Mouse (Mus musculus): ENCODE results near the gene Tmem218. TPM values are rescaled to one million over a fixed set of nuclear protein-coding genes. Genes with fewer than 3 reads are reported as not detected.

Tmem218 gene
- polyA plus RNA-seq, 1 experiment: 7.1 TPM

DNA sequence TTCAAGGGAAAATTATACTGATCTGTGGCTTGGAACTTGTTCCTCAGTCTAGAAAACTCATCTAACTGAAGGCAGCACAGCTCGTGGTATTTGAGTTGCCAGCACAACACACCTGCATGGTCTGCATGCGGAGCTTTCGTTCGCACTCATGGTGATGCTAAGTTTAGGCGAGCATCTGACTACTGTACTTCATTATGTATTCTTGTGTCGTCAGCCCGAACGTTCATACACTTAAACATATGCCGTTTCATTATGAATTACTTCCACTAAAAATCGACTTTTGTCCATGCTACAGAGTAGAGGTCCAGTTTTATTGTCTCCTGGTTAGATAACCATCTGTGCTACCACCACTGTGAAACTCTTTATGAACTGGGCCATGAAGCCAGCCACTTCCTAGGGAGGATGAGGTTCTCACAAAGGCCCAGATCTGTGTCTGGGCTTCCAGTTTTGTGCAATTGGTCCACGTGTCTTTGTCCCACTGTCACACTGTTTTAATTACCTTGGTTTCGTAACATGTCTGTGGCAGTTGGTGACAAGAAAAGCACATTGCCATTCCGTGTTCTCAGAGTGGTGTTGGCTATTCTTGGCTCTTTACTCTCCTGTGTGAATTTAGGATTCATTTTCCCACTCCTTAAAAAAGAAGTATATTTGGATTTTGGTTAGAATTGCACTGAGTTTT, 5.2 kb downstream of the Tmem218 start:
- Histone ChIP-seq H3K4me1 (ENCODE audit: control insufficient read depth, insufficient read depth, insufficient read length, low read length) (peaks cover 2% of the 10 kb centered on the region; the same call in 1 of the 2 replicates), H3K4me3 (ENCODE audit: insufficient read depth, low read depth, low read length) (no peak overlapping the region), H3K27ac (replicated peaks; ENCODE audit: low read depth, low read length) (no peak overlapping the region)

- Histone ChIP-seq H3K4me1 (ENCODE audit: control insufficient read depth, insufficient read depth, insufficient read length, low read length) (peaks cover 2% of the 10 kb centered on the region; the same call in 1 of the 2 replicates), H3K27ac (replicated peaks; ENCODE audit: low read depth, low read length) (no peak overlapping the region), H3K4me3 (ENCODE audit: insufficient read depth, low read depth, low read length) (no peak overlapping the region)
Observed at GRCm38 (mm10) chr9:37214327-37215060, 6.5 kb downstream of the Tmem218 start.

DNA sequence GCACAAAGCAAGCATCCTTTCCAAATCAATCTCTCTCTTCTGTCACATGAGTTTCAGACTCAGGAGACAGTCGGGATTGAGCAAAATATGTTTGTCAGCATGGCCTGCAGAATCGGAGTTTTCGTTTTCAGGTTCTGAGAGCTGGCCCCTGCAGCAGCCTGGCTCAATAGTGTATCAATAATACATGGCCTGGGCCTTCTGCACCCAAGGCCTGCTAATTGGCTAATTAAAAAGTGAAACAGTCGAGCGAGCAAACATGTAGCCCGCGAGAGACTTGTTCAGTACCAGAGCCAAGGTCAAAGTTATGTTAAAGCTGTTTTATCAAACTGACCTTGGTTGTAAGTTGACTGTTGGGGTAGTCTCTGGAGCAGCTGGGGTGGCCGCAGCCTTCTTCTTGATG, 12.7 kb downstream of the Tmem218 start:
- Histone ChIP-seq H3K4me3 (ENCODE audit: insufficient read depth, low read depth, low read length) (no peak overlapping the region), H3K4me1 (ENCODE audit: control insufficient read depth, insufficient read depth, insufficient read length, low read length) (peaks cover 2% of the 10 kb centered on the region; the same call in 1 of the 2 replicates), H3K27ac (replicated peaks; ENCODE audit: low read depth, low read length) (no peak overlapping the region)

DNA sequence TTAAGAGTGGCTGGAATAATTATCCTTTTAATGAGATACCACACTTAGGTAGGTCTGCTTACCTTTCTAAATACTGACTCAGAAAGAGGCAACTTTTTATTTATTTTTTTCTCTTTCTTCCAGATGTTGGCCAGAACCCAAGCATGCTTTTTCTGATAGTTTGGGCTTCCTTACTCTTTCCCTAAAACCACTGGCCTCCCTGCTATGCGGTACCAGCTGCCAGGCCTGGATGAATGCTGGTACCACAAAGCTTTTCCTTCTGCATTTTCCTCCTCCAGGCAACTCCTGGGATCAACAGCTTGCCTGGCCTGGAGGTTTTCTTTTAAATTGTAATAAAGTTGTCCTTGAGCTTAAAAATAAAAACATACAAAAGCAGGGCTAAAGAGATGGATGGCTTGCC, 17.6 kb downstream of the Tmem218 start:
- H3K27ac ChIP-seq (replicated peaks; ENCODE audit: low read depth, low read length): no peak overlapping the region
- H3K4me3 ChIP-seq (ENCODE audit: insufficient read depth, low read depth, low read length): no peak overlapping the region
- H3K4me1 ChIP-seq (ENCODE audit: control insufficient read depth, insufficient read depth, insufficient read length, low read length): no peaks in the 10 kb centered on the region

GRCm38 (mm10) chr9:37229880-37230325, 21.9 kb downstream of the Tmem218 start:
- Histone ChIP-seq H3K4me1 (ENCODE audit: control insufficient read depth, insufficient read depth, insufficient read length, low read length) (no peaks in the 10 kb centered on the region), H3K27ac (replicated peaks; ENCODE audit: low read depth, low read length) (no peak overlapping the region), H3K4me3 (ENCODE audit: insufficient read depth, low read depth, low read length) (no peak overlapping the region)

DNA sequence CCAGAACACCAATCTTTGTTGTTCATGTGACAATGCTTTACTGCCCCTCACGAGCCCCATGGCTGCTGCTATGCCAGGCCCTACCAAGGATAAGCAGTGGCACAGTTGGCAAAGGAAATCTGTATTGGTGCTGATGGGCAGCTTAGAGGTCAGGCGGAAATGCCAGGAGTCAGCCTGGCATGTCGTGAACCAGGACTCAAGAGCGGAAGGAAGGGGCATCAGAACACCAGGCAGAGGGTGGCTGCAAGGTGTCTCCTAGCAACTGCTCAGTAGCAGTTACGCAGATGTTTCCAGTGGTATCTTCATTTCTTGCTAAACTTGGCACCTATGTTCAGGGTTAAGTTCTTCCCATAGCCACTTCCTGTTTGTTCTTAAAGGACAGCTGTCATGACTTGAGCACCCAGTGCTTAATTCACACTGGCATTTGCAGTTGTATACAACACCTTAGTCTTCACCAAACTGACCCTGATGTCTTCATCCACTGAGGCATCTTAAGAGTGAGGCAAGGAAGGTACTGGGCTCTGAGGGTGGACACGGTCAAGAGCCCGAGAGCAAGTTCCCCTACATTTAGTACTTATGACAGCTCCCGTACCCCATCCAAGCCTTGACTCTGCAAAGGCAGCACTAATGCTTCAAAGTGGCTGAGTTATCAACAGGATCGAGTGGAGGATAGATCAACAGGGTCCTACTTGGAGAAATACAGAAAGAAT, 22.6 kb downstream of the Tmem218 start:
- Histone ChIP-seq H3K4me3 (ENCODE audit: insufficient read depth, low read depth, low read length) (no peak overlapping the region), H3K4me1 (ENCODE audit: control insufficient read depth, insufficient read depth, insufficient read length, low read length) (no peaks in the 10 kb centered on the region), H3K27ac (replicated peaks; ENCODE audit: low read depth, low read length) (no peak overlapping the region)

- H3K27ac ChIP-seq (replicated peaks; ENCODE audit: low read depth, low read length): no peak overlapping the region
- no peaks in the 10 kb centered on the region for H3K4me1 ChIP-seq (ENCODE audit: control insufficient read depth, insufficient read depth, insufficient read length, low read length)
- no peak overlapping the region for H3K4me3 ChIP-seq (ENCODE audit: insufficient read depth, low read depth, low read length)
Observed at GRCm38 (mm10) chr9:37232201-37233195, 24.5 kb downstream of the Tmem218 start.

- Histone ChIP-seq H3K4me3 (ENCODE audit: insufficient read depth, low read depth, low read length) (no peak overlapping the region), H3K4me1 (ENCODE audit: control insufficient read depth, insufficient read depth, insufficient read length, low read length) (no peaks in the 10 kb centered on the region), H3K27ac (replicated peaks; ENCODE audit: low read depth, low read length) (peak overlapping the region; percentile 42)
Observed at GRCm38 (mm10) chr9:37235951-37236737, 28.1 kb downstream of the Tmem218 start.

GRCm38 (mm10) chr9:37242764-37243163, 34.7 kb downstream of the Tmem218 start:
- Histone ChIP-seq H3K4me1 (ENCODE audit: control insufficient read depth, insufficient read depth, insufficient read length, low read length) (no peaks in the 10 kb centered on the region), H3K4me3 (ENCODE audit: insufficient read depth, low read depth, low read length) (no peak overlapping the region), H3K27ac (replicated peaks; ENCODE audit: low read depth, low read length) (no peak overlapping the region)

DNA sequence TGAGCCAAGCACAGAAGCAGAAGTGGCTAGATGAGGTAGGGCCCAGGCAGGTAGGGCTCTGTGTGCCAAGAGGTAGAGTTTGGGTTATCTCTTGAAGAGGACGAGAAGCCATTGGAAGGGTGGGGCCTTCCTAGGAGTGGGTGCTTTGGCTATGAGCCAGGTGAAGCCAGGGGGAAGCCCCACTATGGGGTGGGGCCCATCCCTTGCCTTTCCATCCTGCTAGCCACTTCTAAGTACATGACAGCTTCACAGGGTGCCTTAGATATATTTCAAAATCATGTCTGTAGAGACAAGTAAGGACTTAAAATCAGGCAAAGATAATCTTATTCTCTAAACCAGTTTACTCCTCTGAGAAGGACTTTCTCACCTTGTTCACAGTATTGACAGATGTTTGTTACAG, 36.6 kb downstream of the Tmem218 start:
- no peaks in the 10 kb centered on the region for H3K4me1 ChIP-seq (ENCODE audit: control insufficient read depth, insufficient read depth, insufficient read length, low read length)
- no peak overlapping the region for H3K27ac ChIP-seq (replicated peaks; ENCODE audit: low read depth, low read length)
- no peak overlapping the region for H3K4me3 ChIP-seq (ENCODE audit: insufficient read depth, low read depth, low read length)

GRCm38 (mm10) chr9:37245404-37245803, 37.4 kb downstream of the Tmem218 start:
- Histone ChIP-seq H3K4me3 (ENCODE audit: insufficient read depth, low read depth, low read length) (no peak overlapping the region), H3K4me1 (ENCODE audit: control insufficient read depth, insufficient read depth, insufficient read length, low read length) (no peaks in the 10 kb centered on the region), H3K27ac (replicated peaks; ENCODE audit: low read depth, low read length) (no peak overlapping the region)

DNA sequence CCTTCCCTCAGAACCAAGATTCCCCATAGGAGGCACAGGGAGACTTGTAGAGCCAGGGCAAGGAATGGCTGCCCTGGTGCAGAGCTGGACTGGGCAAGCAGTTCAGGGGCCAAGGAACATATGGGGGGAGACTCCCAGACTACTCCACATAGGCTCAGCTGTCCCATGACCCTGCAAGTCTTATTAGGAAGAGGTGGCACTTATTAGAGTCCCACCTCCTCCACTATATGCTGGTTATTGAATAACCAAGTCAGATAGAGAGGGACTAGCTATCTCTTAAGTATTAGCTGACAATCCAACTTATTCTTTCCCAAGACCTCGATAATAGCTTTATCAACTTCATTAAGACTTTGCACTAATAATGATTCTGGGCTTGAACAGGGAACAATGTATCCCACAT, 37.8 kb downstream of the Tmem218 start:
- Histone ChIP-seq H3K27ac (replicated peaks; ENCODE audit: low read depth, low read length) (no peak overlapping the region), H3K4me3 (ENCODE audit: insufficient read depth, low read depth, low read length) (no peak overlapping the region), H3K4me1 (ENCODE audit: control insufficient read depth, insufficient read depth, insufficient read length, low read length) (no peaks in the 10 kb centered on the region)

DNA sequence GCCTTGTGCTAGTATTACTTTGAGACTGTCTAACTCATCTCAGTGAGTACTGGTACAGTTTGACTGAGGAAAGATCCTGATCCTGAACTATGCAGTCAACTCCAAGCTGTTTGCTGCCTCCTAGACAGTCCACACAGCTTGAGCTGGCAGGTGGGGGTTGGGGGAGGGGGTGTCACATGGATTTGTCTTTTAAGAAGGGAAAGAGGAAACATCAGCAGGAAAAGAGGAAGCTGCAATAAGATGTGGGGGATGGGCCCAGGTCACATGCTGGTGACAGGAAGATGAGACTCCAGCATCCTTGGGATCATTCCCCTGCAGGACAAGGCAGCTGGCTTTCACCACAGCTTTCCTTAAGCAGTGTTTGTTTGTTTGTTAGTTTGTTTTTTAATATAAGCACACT, 39.4 kb downstream of the Tmem218 start:
- H3K27ac ChIP-seq (replicated peaks; ENCODE audit: low read depth, low read length): peak overlapping the region; percentile 27; the same call in 1 of the 2 replicates
- no peak overlapping the region for H3K4me3 ChIP-seq (ENCODE audit: insufficient read depth, low read depth, low read length)
- no peaks in the 10 kb centered on the region for H3K4me1 ChIP-seq (ENCODE audit: control insufficient read depth, insufficient read depth, insufficient read length, low read length)

DNA sequence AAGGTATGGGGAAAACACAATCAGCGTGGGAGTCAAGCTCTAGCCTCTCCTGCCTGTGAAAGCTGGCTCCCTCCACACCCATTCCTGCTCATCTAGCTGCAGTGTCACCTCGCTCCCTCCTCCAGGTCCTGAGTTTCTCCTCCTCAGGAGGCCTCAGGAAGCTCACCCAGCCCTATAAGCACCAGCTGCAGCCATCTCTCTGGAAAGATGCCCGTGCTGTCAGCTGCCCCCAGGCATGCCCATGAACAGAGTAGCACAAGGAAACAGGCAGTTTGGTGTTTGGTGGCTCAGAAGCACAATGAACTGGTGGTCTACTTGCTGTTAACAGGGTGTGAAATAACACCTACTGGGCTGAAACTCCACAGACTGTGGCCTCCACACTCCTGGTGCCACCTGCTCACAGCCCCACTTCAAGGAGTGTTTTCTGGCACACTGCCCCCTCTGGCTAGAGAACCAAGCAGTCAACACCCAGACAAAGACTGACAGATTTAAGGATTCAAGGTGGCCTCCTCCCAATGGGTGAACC, 40.4 kb downstream of the Tmem218 start:
- Histone ChIP-seq H3K4me1 (ENCODE audit: control insufficient read depth, insufficient read depth, insufficient read length, low read length) (no peaks in the 10 kb centered on the region), H3K27ac (replicated peaks; ENCODE audit: low read depth, low read length) (no peak overlapping the region)

More for the DNA sequence above, 40.4 kb downstream of the Tmem218 start:
- no peak overlapping the region for H3K4me3 ChIP-seq (ENCODE audit: insufficient read depth, low read depth, low read length)
